Comparison of ENCODE assay signal across 24 mouse cellular contexts in the genomic region with DNA sequence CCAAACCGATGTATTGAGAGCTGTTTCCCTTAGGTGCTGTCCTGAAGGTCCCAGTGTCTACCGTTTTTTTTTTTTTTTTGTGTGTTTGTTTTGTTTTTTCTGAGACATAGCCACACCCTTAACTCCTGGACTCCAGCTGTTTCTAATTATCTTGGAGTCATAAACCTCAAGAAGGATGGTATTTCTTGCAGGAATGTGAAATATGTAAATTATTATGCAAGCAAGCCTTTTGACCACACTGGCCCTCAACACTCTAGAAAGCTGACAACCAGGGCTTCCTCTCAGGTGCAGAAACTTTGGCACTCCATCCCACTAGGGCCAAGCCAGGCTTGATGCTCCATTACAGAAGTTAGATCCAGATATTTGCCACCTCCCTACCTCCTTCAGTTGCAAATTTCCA. TPM values are rescaled to one million over a fixed set of nuclear protein-coding genes. Genes with fewer than 3 reads are reported as not detected.
"Had no signal": no experiment of that assay in that cellular context is flagged by ENCODE, and none has a peak within 500 bp of the region (broad histone marks: within the 10 kb centered on the region; RNA-seq: fewer than 3 reads in every experiment).

No protein-coding gene starts in this region.

- H3K4me1 ChIP-seq: midbrain, embryonic 13.5 days; midbrain, embryonic 15.5 days; neural tube, embryonic 13.5 days; neural tube, embryonic 15.5 days; stomach, embryonic 15.5 days had no signal

- H3K4me2 ChIP-seq: lung, embryonic 14.5 days; midbrain, embryonic 11.5 days; midbrain, embryonic 13.5 days; midbrain, embryonic 15.5 days; neural tube, embryonic 13.5 days; neural tube, embryonic 15.5 days; stomach, embryonic 15.5 days had no signal

- H3K36me3 ChIP-seq: midbrain, embryonic 13.5 days; midbrain, embryonic 15.5 days; neural tube, embryonic 13.5 days; neural tube, embryonic 15.5 days; stomach, embryonic 15.5 days had no signal

- H3K27me3 ChIP-seq: midbrain, embryonic 13.5 days; midbrain, embryonic 15.5 days; neural tube, embryonic 13.5 days; neural tube, embryonic 15.5 days; stomach, embryonic 15.5 days had no signal

- DNase-seq: lung, adult 18-20 months; lung, embryonic 14.5 days; lung, postnatal 10 days; lung, postnatal 4 days; retina, postnatal 1 day; right cerebral cortex, adult 18-20 months; right cerebral cortex, postnatal 25 days; right cerebral cortex, postnatal 4 days; thymus, adult 18-20 months; thymus, postnatal 14 days; thymus, postnatal 36 days had no signal

- H3K4me3 ChIP-seq: midbrain, embryonic 13.5 days; midbrain, embryonic 15.5 days; neural tube, embryonic 13.5 days; neural tube, embryonic 15.5 days; stomach, embryonic 15.5 days had no signal

- H3K9me3 ChIP-seq: midbrain, embryonic 13.5 days; midbrain, embryonic 15.5 days; neural tube, embryonic 13.5 days; neural tube, embryonic 15.5 days; stomach, embryonic 15.5 days had no signal

- H3K27ac ChIP-seq: midbrain, embryonic 13.5 days; midbrain, embryonic 15.5 days; neural tube, embryonic 13.5 days; neural tube, embryonic 15.5 days; stomach, embryonic 15.5 days; stomach, postnatal 0 days had no signal

RNA-seq across cellular contexts. Expression of a gene that starts 12.9 kb away (rescaled TPM):
- polyA plus RNA-seq: liver, embryonic 16.5 days; lung, embryonic 14.5 days; lung, embryonic 16.5 days; midbrain, embryonic 11.5 days; midbrain, embryonic 13.5 days; midbrain, embryonic 15.5 days; neural tube, embryonic 11.5 days; neural tube, embryonic 13.5 days; neural tube, embryonic 15.5 days; small intestine, adult 2 months; stomach, embryonic 15.5 days; stomach, postnatal 0 days; thymus, postnatal 0 days; urinary bladder, adult 2 months had no signal
